Mouse (Mus musculus): Measurements from ENCODE around the gene Chrd.

The Chrd gene

GRCm38 (mm10) chr16:20732925-20733730 lies at the start of gene Chrd:
Gene Chrd, plus strand, starts transcription at chr16:20733127.
- no peak for DNase-seq (ENCODE audit: low spot score)

GRCm38 (mm10) chr16:20690774-20691173 lies 42.2 kb upstream of the Chrd start:
- DNase-seq (ENCODE audit: low spot score) = no peak

GRCm38 (mm10) chr16:20691617-20692016 lies 41.3 kb upstream of the Chrd start:
- DNase-seq (ENCODE audit: low spot score) = no peak

- DNase-seq (ENCODE audit: low spot score) = no peak
These were observed 40.5 kb upstream of the Chrd start for GRCm38 (mm10) chr16:20692241-20692965.

GRCm38 (mm10) chr16:20693111-20693701 lies 39.7 kb upstream of the Chrd start, which contains the start of gene Fam131a:
Gene Fam131a, plus strand, starts transcription at chr16:20693241.
- peak; percentile 82 for DNase-seq (ENCODE audit: low spot score)

- no peak for DNase-seq (ENCODE audit: low spot score)
These were observed 38.1 kb upstream of the Chrd start for GRCm38 (mm10) chr16:20694781-20695180.

GRCm38 (mm10) chr16:20695622-20696323 lies 37.2 kb upstream of the Chrd start:
- DNase-seq (ENCODE audit: low spot score) = peak; percentile 86

GRCm38 (mm10) chr16:20699266-20699665 lies 33.7 kb upstream of the Chrd start:
- no peak for DNase-seq (ENCODE audit: low spot score)

- DNase-seq (ENCODE audit: low spot score) = no peak
These were observed 32.9 kb upstream of the Chrd start for GRCm38 (mm10) chr16:20700036-20700435.

GRCm38 (mm10) chr16:20701316-20701715 lies 31.6 kb upstream of the Chrd start:
- no peak for DNase-seq (ENCODE audit: low spot score)

GRCm38 (mm10) chr16:20701729-20702521 lies 31.0 kb upstream of the Chrd start:
- no peak for DNase-seq (ENCODE audit: low spot score)

GRCm38 (mm10) chr16:20702522-20702893 lies 30.4 kb upstream of the Chrd start:
- DNase-seq (ENCODE audit: low spot score) = peak; percentile 80

GRCm38 (mm10) chr16:20703071-20703470 lies 29.9 kb upstream of the Chrd start:
- no peak for DNase-seq (ENCODE audit: low spot score)

GRCm38 (mm10) chr16:20703699-20704400 lies 29.1 kb upstream of the Chrd start:
- DNase-seq (ENCODE audit: low spot score) = no peak

- no peak for DNase-seq (ENCODE audit: low spot score)
These were observed 27.1 kb upstream of the Chrd start for GRCm38 (mm10) chr16:20705786-20706185.

- DNase-seq (ENCODE audit: low spot score) = peak; percentile 81
These were observed 26.4 kb upstream of the Chrd start for GRCm38 (mm10) chr16:20706407-20707055.

GRCm38 (mm10) chr16:20708220-20708938 lies 24.5 kb upstream of the Chrd start:
- DNase-seq (ENCODE audit: low spot score) = no peak

GRCm38 (mm10) chr16:20708939-20709734 lies 23.8 kb upstream of the Chrd start:
- DNase-seq (ENCODE audit: low spot score) = peak; percentile 28

- no peak for DNase-seq (ENCODE audit: low spot score)
These were observed 22.6 kb upstream of the Chrd start for GRCm38 (mm10) chr16:20710370-20710769.
